Mouse (Mus musculus) C2C12 (cell line): ENCODE results near the gene Chd3.

Experiments used
- CTCF ChIP-seq: IDR thresholded peaks from one replicate; pipeline ENCODE4 v1.5.1; 2011; ENCODE audit not compliant: control insufficient read depth, insufficient read depth, insufficient read length
- FOSL1 ChIP-seq: IDR thresholded peaks from one replicate; pipeline ENCODE4 v1.8.0; 2011; ENCODE audit warnings: mild to moderate bottlenecking, low read length; ENCODE audit not compliant: poor library complexity, insufficient read depth, severe bottlenecking
- MAX ChIP-seq: IDR thresholded peaks from one replicate; pipeline ENCODE4 v1.6.1; 2011; ENCODE audit warnings: mild to moderate bottlenecking, control low read depth
- MYOD1 ChIP-seq: IDR thresholded peaks from one replicate; pipeline ENCODE4 v1.6.1; 2011; ENCODE audit warnings: low read depth; ENCODE audit not compliant: control insufficient read depth, insufficient read length
- MYOG ChIP-seq: IDR thresholded peaks from one replicate; pipeline ENCODE4 v1.6.1; 2011; ENCODE audit not compliant: control insufficient read depth, insufficient read length; ENCODE audit errors: extremely low read depth

GRCm38 (mm10) chr11:69331152-69331551 lies 38.1 kb downstream of the Chd3 start:
- TF ChIP-seq CTCF (no peak), MAX (no peak), MYOD1 (no peak), MYOG (no peak), FOSL1 (no peak)
